Mouse (Mus musculus) ES-Bruce4 (cell line): Measurements from ENCODE around the gene Spopl. TPM values are rescaled to one million over a fixed set of nuclear protein-coding genes. Genes with fewer than 3 reads are reported as not detected.
A peak's percentile ranks its signal among the peaks of the same experiment; 100 is the strongest.

Experiments
- H3K27ac ChIP-seq: 2 replicates; pipeline ENCODE4 v1.5.1; 2012; ENCODE audit warnings: low read length, inconsistent platforms; ENCODE audit not compliant: insufficient read depth
- H3K27me3 ChIP-seq: 2 replicates; pipeline ENCODE4 v1.6.1; 2012; ENCODE audit warnings: mild to moderate bottlenecking, low read length, inconsistent platforms; ENCODE audit not compliant: control insufficient read depth, poor library complexity, insufficient read depth, severe bottlenecking
- H3K36me3 ChIP-seq: 2 replicates; pipeline ENCODE4 v1.6.1; 2012; ENCODE audit warnings: inconsistent platforms, mild to moderate bottlenecking, low read length, moderate library complexity; ENCODE audit not compliant: control insufficient read depth, poor library complexity, insufficient read depth, severe bottlenecking
- H3K4me1 ChIP-seq: one replicate; pipeline ENCODE4 v1.8.1; 2011; ENCODE audit warnings: low read length; ENCODE audit not compliant: control insufficient read depth, insufficient read depth
- H3K4me3 ChIP-seq: 2 replicates; pipeline ENCODE4 v1.5.1; 2011; ENCODE audit warnings: low read depth, mild to moderate bottlenecking, low read length
- H3K9ac ChIP-seq: 2 replicates; pipeline ENCODE4 v1.6.1; 2012; ENCODE audit warnings: low read depth, mild to moderate bottlenecking, inconsistent platforms; ENCODE audit not compliant: poor library complexity, severe bottlenecking
- H3K9me3 ChIP-seq: replicated peaks from 2 replicates; pipeline ENCODE4 v1.6.1; 2012; ENCODE audit warnings: mild to moderate bottlenecking, low read length, inconsistent platforms; ENCODE audit not compliant: control insufficient read depth, poor library complexity, insufficient read depth, severe bottlenecking
- EP300 ChIP-seq: IDR thresholded peaks from 2 replicates; pipeline ENCODE4 v1.6.1; 2011; ENCODE audit warnings: low read depth, low read length; ENCODE audit not compliant: insufficient read depth
- POLR2A ChIP-seq: IDR thresholded peaks from one replicate; pipeline ENCODE4 v1.8.1; 2011; ENCODE audit warnings: low read length; ENCODE audit not compliant: insufficient read depth
- polyA plus RNA-seq: library from polyadenylated mRNA; stranded (reverse); fragments of >200 nt; gene quantifications from 2 replicates; pipeline ENCODE4 v1.2.4, GENCODE M21; 2011; ENCODE audit warnings: low read depth; ENCODE audit not compliant: missing spikeins, insufficient read depth, insufficient read length

Gene Spopl
- polyA plus RNA-seq, 1 experiment, result 20.7 TPM

DNA sequence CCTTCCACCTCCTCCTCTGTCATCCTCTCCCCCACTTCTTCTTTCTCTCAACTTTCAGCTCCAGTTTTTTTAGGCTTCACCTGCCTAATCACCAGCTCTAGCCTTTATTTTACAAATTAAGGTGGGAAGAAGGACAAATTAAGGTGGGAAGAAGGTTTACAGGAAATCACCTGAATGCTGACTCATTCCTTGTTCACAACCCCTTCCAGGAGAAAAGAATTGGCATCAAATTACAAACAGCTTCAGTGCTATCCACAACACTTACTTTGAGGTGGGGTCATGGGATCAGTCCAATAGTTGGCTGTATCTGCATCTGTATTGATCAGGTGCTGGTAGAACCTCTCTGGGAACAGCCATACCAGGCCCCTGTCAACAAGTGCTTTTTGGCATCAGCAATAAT is 114.5 kb downstream of the Spopl start:
- no peaks in the 10 kb centered on the region for H3K27me3 ChIP-seq
- H3K4me1 ChIP-seq, result no peaks in the 10 kb centered on the region
- no peak overlapping the region for H3K4me3 ChIP-seq
- peak overlapping the region; percentile 98 for H3K27ac ChIP-seq
- H3K36me3 ChIP-seq, result no peaks in the 10 kb centered on the region
- TF ChIP-seq EP300, result peak; percentile 67
- no peak for TF ChIP-seq POLR2A
- no peak overlapping the region for H3K9ac ChIP-seq
- H3K9me3 ChIP-seq, result peaks cover 9% of the 10 kb centered on the region
